Mouse (Mus musculus): Measurements from ENCODE around the gene Abtb2. TPM values are rescaled to one million over a fixed set of nuclear protein-coding genes. Genes with fewer than 3 reads are reported as not detected.

Gene Abtb2
- polyA plus RNA-seq, 1 experiment, result 2.0 TPM

DNA sequence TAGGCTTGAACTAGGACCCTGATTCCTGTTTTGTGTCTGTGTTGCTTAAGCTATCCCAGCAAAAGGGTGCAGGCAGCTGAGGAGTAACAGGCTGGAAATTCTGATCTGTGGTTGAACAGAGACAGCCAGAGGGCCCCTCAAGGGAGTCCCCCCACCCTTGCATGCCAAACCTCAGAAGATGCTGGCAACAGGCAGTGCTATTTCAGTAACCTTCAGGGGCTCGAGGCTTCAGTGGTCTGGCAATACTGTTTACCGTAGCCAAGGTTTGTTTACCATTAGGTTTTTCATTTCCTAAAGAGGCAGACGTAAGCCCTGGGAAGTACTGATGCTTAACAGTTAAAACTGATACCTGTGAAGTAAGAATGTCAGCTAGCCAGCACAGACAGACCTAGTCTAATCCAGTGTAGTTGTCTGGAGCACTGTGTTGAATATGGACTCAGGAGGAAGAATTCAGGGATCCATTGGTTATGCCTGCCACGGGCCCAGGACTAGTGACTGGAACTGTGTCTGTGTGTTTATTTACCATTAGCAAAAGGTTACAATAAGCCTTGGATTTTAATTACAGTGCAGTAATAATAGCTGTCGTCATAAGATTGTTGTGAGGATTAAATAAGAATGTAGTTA lies 29.0 kb downstream of the Abtb2 start:
- H3K27ac ChIP-seq (replicated peaks; ENCODE audit: low read depth, low read length), result no peak overlapping the region
- no peak overlapping the region for H3K4me3 ChIP-seq (ENCODE audit: insufficient read depth, low read depth, low read length)
- 0 out of 2 replicates have a peak, but pooled peaks cover 2% of the 10 kb centered on the region for H3K4me1 ChIP-seq (ENCODE audit: control insufficient read depth, insufficient read depth, insufficient read length, low read length)

DNA sequence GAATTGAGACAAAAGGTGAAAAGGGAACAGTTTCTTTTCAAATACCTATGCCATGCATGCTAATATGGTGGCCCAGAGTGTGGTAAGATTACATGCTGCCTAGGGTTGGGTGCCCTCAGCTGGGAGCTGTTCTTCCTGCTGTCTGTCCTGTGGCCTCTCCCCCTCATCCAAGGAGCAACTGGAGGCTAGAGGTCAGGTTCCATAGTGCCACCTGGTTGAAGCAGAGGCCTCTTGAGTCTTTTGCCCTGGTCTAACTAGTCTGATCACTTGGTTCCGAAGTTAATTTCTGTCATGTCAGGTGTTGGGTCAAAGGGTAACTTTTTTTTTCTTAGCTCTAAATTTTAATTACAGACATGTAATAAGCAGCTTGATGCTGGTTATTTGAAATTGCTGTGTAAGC lies 33.2 kb downstream of the Abtb2 start:
- Histone ChIP-seq H3K4me3 (ENCODE audit: insufficient read depth, low read depth, low read length) (no peak overlapping the region), H3K27ac (replicated peaks; ENCODE audit: low read depth, low read length) (no peak overlapping the region), H3K4me1 (ENCODE audit: control insufficient read depth, insufficient read depth, insufficient read length, low read length) (peaks cover 7% of the 10 kb centered on the region)

DNA sequence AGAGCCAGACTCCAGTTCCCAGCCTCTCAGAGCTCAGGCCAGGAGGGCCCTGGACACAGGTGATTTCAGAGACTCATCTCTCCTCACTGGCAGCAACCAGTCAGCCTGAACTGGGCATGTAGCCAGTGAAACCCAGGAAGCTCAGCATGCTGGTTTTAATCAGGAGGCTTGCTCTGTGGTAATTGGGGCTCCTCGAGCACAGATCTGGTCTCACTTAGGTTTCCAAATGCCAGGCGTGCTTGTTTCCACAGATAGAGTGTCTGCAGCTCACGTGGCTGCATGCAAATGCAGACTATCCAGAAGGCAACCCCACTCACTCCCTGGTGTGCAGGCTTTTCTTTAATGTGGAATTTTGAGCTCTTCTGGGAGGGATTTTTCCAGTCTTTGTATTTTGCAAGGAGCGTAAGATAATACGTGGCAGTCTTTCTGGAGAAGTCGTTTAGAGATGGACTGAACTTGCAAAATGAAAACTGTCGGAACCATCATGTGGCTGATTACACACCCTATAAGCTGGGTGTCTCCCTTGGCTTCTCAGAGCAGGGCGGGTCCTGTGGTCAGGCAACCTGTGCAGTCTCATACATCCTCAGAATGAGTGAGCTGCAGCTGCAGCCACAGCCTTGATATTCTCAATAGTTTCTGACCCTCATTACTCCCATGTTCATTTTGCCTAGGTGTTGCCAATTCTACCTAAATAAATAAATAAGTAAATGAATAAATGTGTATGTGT lies 34.2 kb downstream of the Abtb2 start:
- no peak overlapping the region for H3K27ac ChIP-seq (replicated peaks; ENCODE audit: low read depth, low read length)
- H3K4me3 ChIP-seq (ENCODE audit: insufficient read depth, low read depth, low read length), result no peak overlapping the region
- peaks cover 7% of the 10 kb centered on the region for H3K4me1 ChIP-seq (ENCODE audit: control insufficient read depth, insufficient read depth, insufficient read length, low read length)

DNA sequence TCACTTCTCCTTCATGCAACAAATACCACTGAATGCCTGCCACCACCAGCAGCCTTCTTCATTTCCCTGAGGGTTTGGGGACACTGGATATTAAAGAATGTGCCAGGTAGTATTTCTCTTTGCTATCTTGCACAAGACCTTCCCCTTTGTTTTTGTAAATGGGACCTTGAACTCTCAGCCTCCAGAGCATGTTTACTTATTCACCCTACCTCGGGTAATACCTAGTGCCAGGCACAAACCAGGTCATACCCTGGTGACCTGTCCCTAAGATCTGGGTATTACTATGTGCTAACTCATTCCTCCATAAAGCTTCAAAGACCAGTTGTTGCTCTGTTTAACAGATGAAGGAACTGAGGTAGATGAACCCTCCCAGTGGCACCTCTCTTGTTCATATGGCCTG lies 35.0 kb downstream of the Abtb2 start:
- no peak overlapping the region for H3K27ac ChIP-seq (replicated peaks; ENCODE audit: low read depth, low read length)
- H3K4me3 ChIP-seq (ENCODE audit: insufficient read depth, low read depth, low read length), result no peak overlapping the region
- peaks cover 7% of the 10 kb centered on the region for H3K4me1 ChIP-seq (ENCODE audit: control insufficient read depth, insufficient read depth, insufficient read length, low read length)

DNA sequence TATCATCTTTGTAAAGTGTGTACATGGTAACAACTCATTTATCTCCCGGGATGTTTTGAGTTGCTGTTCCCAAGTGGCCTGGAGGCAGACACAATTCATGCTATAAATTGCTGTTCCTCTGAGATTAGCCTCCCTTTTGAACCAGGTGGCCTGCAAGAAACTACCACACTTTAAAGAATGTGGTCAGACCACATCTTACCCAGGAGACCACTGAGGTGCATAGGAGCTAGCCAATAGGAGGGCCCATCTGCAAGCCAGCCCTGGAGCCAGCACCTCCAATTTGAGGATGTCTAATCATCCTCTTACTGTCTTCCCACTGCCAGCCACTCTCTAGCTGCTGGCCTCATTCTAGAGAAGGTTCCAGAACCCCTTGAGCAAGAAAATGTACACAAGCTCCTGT lies 35.4 kb downstream of the Abtb2 start:
- Histone ChIP-seq H3K4me3 (ENCODE audit: insufficient read depth, low read depth, low read length) (no peak overlapping the region), H3K27ac (replicated peaks; ENCODE audit: low read depth, low read length) (no peak overlapping the region), H3K4me1 (ENCODE audit: control insufficient read depth, insufficient read depth, insufficient read length, low read length) (peaks cover 7% of the 10 kb centered on the region)

DNA sequence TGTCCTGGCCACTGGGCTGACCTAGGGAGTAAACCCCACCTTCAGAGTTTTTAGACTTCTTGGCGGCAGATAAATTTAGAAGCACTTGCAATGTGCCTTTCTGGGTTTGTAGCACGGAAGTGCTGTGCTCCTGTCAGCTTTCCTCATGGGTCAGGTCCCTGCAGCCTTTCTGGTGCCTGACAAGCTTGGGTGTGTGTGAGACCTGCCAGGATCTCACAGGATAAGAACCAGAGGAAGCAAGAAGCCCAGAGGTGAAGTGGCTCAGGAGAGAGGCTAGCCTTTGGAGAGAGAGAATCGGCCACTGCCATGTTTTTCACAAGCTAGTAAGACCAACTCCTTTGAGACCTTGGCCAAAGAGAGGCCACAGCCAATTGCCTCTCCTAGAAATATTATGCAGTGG lies 37.1 kb downstream of the Abtb2 start:
- no peak overlapping the region for H3K4me3 ChIP-seq (ENCODE audit: insufficient read depth, low read depth, low read length)
- H3K27ac ChIP-seq (replicated peaks; ENCODE audit: low read depth, low read length), result no peak overlapping the region
- H3K4me1 ChIP-seq (ENCODE audit: control insufficient read depth, insufficient read depth, insufficient read length, low read length), result peaks cover 7% of the 10 kb centered on the region

DNA sequence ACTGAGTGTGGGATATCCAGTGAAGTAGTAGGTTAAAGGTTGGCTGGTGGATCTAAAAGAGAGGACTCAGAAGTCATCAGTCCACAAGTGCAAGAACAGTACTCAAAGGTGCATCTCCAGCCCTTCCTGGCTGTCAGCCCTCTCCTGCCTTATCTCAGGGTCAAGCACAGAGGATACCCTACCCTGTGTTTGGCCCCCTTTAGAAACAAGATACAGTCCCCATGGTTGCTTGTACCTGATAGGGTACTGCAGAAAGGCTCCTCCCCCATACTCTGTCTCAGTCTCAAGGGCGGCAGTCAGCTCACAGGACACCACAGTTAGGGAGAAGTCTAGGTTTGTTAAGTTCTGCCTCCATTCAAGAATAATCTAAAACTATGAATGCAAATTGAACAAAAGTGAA lies 37.8 kb downstream of the Abtb2 start:
- Histone ChIP-seq H3K27ac (replicated peaks; ENCODE audit: low read depth, low read length) (no peak overlapping the region), H3K4me1 (ENCODE audit: control insufficient read depth, insufficient read depth, insufficient read length, low read length) (peaks cover 7% of the 10 kb centered on the region), H3K4me3 (ENCODE audit: insufficient read depth, low read depth, low read length) (no peak overlapping the region)

DNA sequence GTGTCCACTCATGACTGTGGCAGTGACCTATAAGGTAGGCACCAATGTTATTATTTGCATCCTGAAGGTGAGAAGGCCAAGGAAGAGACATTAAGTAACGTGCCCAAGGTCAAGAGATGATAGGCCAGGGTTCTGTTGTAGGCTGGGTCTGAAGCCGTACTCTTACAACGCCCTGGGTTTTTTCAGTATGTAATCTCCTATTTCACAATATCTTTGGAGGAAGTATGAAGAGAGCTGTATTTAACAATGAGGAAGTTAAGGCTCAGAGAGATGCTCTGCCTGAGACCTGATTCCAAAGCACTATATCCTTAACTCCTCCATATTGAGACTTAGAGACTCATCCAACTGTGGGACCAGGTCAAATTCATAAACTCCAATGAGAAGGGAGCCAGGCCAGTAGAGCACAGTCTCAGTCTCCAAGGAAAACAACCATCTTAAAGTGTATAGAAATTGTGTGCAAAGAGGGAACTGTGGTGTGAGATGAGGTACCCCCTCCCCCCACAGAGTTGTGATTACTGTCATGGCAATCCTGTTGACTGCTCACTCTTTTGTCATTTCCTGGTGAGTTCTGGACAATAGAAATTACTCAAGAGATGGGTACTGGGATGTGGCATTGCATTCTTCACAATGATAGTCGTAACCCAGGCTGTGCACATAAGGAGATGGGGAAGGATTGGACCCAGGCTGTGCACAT lies 39.8 kb downstream of the Abtb2 start:
- Histone ChIP-seq H3K4me1 (ENCODE audit: control insufficient read depth, insufficient read depth, insufficient read length, low read length) (peaks cover 2% of the 10 kb centered on the region), H3K27ac (replicated peaks; ENCODE audit: low read depth, low read length) (no peak overlapping the region)

DNA sequence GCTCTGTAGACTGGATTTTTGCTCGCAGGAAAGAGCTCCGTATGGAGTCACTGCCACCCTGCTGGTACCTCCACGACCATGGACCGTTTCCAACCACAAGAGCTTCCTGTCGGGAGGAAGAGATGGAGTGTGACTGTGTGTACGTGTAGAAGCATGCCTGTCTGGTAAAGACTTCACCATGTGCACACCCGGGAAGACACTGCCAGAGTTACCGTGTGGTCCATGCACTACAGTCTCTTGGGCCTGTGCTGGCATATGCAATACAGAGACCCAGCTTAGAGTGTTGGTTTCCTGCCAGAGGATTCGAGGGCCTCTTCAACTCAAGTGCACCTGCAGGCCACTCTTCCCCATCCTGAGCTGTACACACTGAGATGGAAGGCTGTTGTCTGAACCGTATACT lies 41.8 kb downstream of the Abtb2 start:
- no peaks in the 10 kb centered on the region; the same call in 1 of the 2 replicates for H3K4me1 ChIP-seq (ENCODE audit: control insufficient read depth, insufficient read depth, insufficient read length, low read length)
- H3K27ac ChIP-seq (replicated peaks; ENCODE audit: low read depth, low read length), result no peak overlapping the region

More for the DNA sequence above, 39.8 kb downstream of the Abtb2 start:
- H3K4me3 ChIP-seq (ENCODE audit: insufficient read depth, low read depth, low read length), result no peak overlapping the region

DNA sequence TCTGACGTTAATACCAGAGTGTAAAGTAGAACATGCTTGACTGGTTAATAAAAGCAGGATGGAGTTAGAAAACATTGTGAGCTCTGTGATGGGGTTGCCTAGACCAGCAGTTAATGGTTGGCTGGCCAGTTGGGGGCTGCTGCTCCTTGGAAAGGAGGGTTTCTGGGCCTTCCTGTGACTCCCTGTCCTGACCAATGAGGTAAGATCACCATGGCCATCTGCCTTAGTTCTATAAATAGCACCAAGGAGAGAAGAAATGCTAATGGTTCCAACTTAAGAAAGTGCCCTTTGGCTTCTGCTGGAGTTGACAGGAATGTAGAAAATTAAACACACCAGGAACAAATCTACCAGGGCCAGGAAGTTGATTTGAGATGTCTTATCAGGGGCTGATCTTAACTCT lies 42.8 kb downstream of the Abtb2 start:
- no peaks in the 10 kb centered on the region for H3K4me1 ChIP-seq (ENCODE audit: control insufficient read depth, insufficient read depth, insufficient read length, low read length)
- no peak overlapping the region for H3K27ac ChIP-seq (replicated peaks; ENCODE audit: low read depth, low read length)
- no peak overlapping the region for H3K4me3 ChIP-seq (ENCODE audit: insufficient read depth, low read depth, low read length)

More for the DNA sequence above, 41.8 kb downstream of the Abtb2 start:
- no peak overlapping the region for H3K4me3 ChIP-seq (ENCODE audit: insufficient read depth, low read depth, low read length)

DNA sequence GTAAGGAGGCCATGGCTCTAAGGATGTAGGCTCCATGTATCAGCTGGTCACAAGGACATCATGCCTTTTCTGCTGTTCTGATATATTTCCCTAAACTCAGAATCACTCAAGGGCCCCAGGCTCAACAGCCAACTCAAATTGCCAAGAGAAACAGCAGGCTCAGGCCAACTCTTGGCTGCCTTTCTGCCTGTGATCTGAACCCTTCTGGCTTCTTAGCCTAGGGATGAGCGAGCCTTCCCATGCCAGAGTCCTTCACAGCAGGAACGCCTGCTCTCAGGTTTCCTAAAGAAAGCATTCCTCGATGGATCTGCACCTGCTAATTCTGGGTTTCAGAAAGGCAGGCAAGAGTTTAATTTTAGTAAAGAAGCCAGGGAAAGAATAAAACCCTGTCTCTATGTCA lies 43.4 kb downstream of the Abtb2 start:
- no peaks in the 10 kb centered on the region for H3K4me1 ChIP-seq (ENCODE audit: control insufficient read depth, insufficient read depth, insufficient read length, low read length)
- H3K4me3 ChIP-seq (ENCODE audit: insufficient read depth, low read depth, low read length), result no peak overlapping the region
- no peak overlapping the region for H3K27ac ChIP-seq (replicated peaks; ENCODE audit: low read depth, low read length)

DNA sequence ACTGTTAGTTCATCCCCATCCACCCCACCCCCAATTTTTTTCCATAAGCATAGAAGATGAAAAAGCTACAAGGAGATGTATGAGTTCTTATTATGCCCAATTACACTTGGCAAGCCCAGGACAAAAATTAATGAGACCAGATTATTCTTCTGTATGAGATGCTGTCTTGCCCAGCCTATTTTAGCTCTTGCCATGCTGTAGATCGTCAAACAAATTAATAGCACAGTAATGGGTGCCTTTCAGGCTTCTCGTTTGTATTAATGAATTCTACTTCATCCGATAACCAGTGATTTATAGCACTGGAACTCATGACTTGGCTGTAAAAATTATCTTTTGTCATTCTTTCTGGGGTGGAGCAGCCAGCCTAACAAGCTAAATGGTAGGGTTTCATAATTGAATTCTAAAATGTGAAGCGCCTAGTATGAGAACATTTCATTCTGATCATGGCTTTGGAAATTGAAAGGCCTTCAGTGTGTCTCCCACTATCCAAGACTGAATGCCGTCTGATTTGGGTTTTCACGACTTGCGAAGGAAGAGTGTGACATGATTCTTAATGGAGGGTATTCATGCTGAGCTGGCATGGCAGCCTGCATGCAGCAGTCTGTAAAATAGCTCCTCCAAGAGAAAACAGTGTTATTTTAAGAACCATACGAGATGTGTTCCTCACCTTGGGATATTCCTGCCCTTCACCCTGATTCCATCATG lies 44.9 kb downstream of the Abtb2 start:
- Histone ChIP-seq H3K4me3 (ENCODE audit: insufficient read depth, low read depth, low read length) (no peak overlapping the region), H3K27ac (replicated peaks; ENCODE audit: low read depth, low read length) (no peak overlapping the region), H3K4me1 (ENCODE audit: control insufficient read depth, insufficient read depth, insufficient read length, low read length) (no peaks in the 10 kb centered on the region)

DNA sequence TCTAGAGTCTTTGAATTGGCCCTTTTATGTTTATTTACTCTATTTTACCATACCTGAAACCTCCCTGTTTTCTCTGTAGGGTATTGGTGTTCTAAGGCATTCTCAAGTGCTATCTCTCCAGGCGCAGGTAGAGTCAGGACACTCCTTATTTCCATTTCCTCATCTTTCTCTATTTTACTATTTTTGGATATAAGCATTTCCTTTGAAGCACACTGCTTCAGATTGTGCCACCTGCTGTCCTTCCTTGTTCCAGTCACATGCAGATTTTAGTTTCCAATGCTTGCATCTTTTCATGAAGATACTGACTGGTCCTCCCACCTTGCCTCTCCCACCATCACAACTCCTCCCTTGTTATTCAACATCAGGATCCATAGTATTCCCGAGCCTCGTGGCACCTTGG lies 47.8 kb downstream of the Abtb2 start:
- Histone ChIP-seq H3K4me3 (ENCODE audit: insufficient read depth, low read depth, low read length) (no peak overlapping the region), H3K27ac (replicated peaks; ENCODE audit: low read depth, low read length) (no peak overlapping the region), H3K4me1 (ENCODE audit: control insufficient read depth, insufficient read depth, insufficient read length, low read length) (no peaks in the 10 kb centered on the region)

DNA sequence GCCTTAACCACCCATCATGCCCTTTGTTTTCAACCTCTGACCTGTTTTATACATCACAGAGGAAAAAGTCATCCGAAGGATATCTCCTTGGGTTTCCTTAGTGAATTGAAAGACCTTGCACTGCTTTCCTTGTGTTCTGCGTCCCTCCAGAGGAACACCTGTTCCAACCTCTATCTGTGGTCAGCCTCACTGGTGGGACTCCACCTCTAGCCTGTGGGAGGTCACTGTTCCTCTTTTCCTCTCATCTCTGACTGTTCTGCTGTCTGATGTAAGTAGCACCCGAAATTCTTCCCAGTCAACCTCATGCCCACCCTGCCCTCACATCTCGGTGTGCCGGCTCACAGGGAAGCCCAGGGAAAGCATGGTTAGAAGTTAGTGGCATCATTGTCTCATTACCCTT lies 48.9 kb downstream of the Abtb2 start:
- no peak overlapping the region for H3K4me3 ChIP-seq (ENCODE audit: insufficient read depth, low read depth, low read length)

DNA sequence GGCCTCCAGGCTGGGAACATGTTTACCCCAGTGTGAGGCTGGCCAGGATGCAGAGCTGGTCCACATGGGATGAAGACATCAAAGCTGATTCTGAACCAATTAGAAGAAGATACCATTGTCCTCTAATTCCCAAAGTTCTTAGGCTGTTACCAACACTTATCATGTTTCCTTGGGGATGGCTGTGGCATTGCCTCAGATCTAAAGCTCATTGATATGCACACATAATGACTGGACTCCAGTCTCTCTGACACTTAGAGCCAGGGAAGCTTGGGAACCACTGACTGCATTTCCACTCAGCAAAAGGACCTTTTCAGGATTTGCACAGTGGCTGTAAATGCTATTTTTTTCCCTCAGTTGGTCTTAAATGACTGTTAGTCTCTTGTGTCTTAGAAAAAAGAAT lies 52.3 kb downstream of the Abtb2 start:
- Histone ChIP-seq H3K4me3 (ENCODE audit: insufficient read depth, low read depth, low read length) (no peak overlapping the region), H3K4me1 (ENCODE audit: control insufficient read depth, insufficient read depth, insufficient read length, low read length) (no peaks in the 10 kb centered on the region), H3K27ac (replicated peaks; ENCODE audit: low read depth, low read length) (no peak overlapping the region)

More for the DNA sequence above, 48.9 kb downstream of the Abtb2 start:
- no peaks in the 10 kb centered on the region for H3K4me1 ChIP-seq (ENCODE audit: control insufficient read depth, insufficient read depth, insufficient read length, low read length)
- H3K27ac ChIP-seq (replicated peaks; ENCODE audit: low read depth, low read length), result no peak overlapping the region
